Mouse (Mus musculus): ENCODE results near the gene Hs2st1. TPM values are rescaled to one million over a fixed set of nuclear protein-coding genes. Genes with fewer than 3 reads are reported as not detected.

Gene Hs2st1
- total RNA-seq, 2 experiments from 2014 or later, result 49.4 to 52.5 TPM

Other genes with a start within 250 kb of the Hs2st1 start
- gene Selenof, start 123 bp upstream of the Hs2st1 start, total RNA-seq (2021), result 100 to 1,000 TPM; 221 to 233 TPM
- 10 to 100 TPM; 65.1 to 68.2 TPM for gene Sh3glb1, start 150.2 kb upstream of the Hs2st1 start, total RNA-seq (2021)
- gene Clca3a1, start 190.8 kb upstream of the Hs2st1 start, total RNA-seq (2021), result under 1 TPM; 0.18 to 0.28 TPM
- gene Clca3a2, start 249.3 kb upstream of the Hs2st1 start, total RNA-seq (2021), result under 1 TPM; 0.30 to 0.62 TPM

Measured in left cerebral cortex, postnatal 25 days (tissue).